Mouse (Mus musculus): ENCODE data around the gene Akr1c19. TPM values are rescaled to one million over a fixed set of nuclear protein-coding genes. Genes with fewer than 3 reads are reported as not detected.
A peak's percentile ranks its signal among the peaks of the same experiment; 100 is the strongest.
"Not testable (repeated sequence)": the region's sequence is repeated elsewhere in the genome, so short reads cannot be mapped to it uniquely, and the experiment has no call there.

Akr1c19 gene
- polyA plus RNA-seq (2015; fragmentation: Nextera tagmentation; extraction: Ambion mirVana): 13.9 and 15.0 TPM in 2 replicates

DNA sequence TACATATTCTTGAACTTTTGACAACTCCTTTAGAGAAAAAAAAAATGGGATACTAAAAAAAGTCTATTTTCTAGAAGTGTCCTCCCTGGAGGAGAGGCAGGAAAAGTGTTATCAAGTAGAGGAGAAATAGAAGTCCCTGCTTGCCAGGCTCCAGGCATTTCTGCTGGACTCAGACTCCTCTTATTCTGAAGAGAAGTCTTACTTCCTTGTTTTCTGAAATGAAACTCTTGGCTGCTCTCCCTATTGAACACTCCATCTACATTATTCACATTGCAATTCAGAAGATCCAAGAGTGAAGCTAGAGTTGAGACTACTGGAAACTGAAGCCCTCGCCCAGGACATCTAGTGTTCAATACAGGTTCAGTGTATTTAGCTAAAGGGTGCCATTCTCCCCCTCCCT, at the start of gene Akr1c19:
TSS of gene Akr1c19 (plus strand) at position 260 of the 400 bp plus-strand sequence.
- Histone ChIP-seq H3K4me3 (ENCODE audit: low read depth, low read length) (no peak within 1 kb of the TSS), H3K9me3 (ENCODE audit: low read length) (no peaks in the 10 kb centered on the region), H3K36me3 (ENCODE audit: insufficient read depth, low read length) (no peaks in the 10 kb centered on the region), H3K27ac (ENCODE audit: low read length) (no peak within 1 kb of the TSS), H3K4me2 (replicated peaks; ENCODE audit: low read depth, low read length) (no peak within 1 kb of the TSS), H3K27me3 (replicated peaks; ENCODE audit: insufficient read depth, low read length) (no peaks in the 10 kb centered on the region), H3K4me1 (ENCODE audit: insufficient read depth, low read depth, low read length) (no peaks in the 10 kb centered on the region; the same call in 1 of the 2 replicates), H3K9ac (replicated peaks; ENCODE audit: low read depth) (no peak within 1 kb of the TSS)
- TF ChIP-seq CTCF (IDR thresholded peaks at IDR 0.05) (no peak), EP300 (IDR thresholded peaks at IDR 0.05) (no peak)
- ATAC-seq: peak; percentile 58
- DNase-seq (ENCODE audit: low spot score): peak; percentile 77
- WGBS: 32% methylated on average over 1 of the region's 1 CpGs

DNA sequence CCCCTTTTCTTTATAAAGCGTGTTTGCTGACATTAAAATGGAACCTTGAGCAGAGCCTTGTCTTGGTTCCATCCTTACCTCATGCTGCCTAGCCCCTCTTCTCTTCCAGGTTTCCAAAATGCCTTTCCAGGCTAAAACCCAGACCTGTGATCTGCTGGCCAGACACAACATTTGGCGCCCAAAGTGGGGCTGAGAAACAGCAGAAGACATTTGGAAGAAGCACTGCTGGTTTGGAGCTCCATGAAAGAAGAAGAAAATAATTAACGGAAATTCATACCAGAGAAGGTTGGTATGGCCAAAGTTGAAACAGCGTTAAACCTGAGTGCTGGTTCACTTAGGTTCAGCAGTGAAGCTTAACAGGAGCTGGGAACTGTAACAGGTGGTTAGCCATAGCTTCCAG, 47.2 kb upstream of the Akr1c19 start:
- not testable (repeated sequence) for DNase-seq (ENCODE audit: low spot score); H3K9ac ChIP-seq (replicated peaks; ENCODE audit: low read depth); H3K4me3 ChIP-seq (ENCODE audit: low read depth, low read length); H3K4me2 ChIP-seq (replicated peaks; ENCODE audit: low read depth, low read length); ATAC-seq; H3K36me3 ChIP-seq (ENCODE audit: insufficient read depth, low read length); H3K9me3 ChIP-seq (ENCODE audit: low read length); H3K27ac ChIP-seq (ENCODE audit: low read length); H3K27me3 ChIP-seq (replicated peaks; ENCODE audit: insufficient read depth, low read length); H3K4me1 ChIP-seq (ENCODE audit: insufficient read depth, low read depth, low read length)
- WGBS: 90% methylated on average over 4 of the region's 4 CpGs

DNA sequence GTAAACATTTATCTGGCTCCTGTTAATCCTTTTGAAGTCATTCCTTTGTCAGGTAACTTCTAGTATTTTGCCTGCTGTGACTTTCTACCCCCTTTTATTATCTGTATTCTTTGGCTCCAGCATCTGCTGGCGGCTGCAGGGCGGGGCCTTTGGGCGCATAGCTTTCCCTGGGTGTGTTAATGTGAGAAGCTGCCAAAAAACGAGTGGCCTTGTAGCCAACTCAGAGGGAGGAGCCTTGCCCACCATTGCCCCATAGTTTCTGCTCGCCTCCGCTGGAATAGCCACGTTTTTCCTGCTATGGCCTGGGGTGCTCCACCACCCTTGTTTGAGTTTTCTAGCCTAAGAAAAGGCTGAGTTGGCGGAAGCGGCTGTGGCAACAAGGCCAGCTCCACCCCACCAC, 45.4 kb upstream of the Akr1c19 start:
- no peaks in the 10 kb centered on the region for H3K36me3 ChIP-seq (ENCODE audit: insufficient read depth, low read length)
- no peak overlapping the region for H3K27ac ChIP-seq (ENCODE audit: low read length)
- H3K4me3 ChIP-seq (ENCODE audit: low read depth, low read length): no peak overlapping the region
- no peak for TF ChIP-seq EP300 (IDR thresholded peaks at IDR 0.05)
- TF ChIP-seq CTCF (IDR thresholded peaks at IDR 0.05): no peak
- H3K27me3 ChIP-seq (replicated peaks; ENCODE audit: insufficient read depth, low read length): no peaks in the 10 kb centered on the region
- H3K9me3 ChIP-seq (ENCODE audit: low read length): no peaks in the 10 kb centered on the region
- ATAC-seq (no peak), DNase-seq (ENCODE audit: low spot score) (peak; percentile 27)
- WGBS: 60% methylated on average over 9 of the region's 9 CpGs
- H3K4me1 ChIP-seq (ENCODE audit: insufficient read depth, low read depth, low read length): no peaks in the 10 kb centered on the region
- no peak overlapping the region for H3K4me2 ChIP-seq (replicated peaks; ENCODE audit: low read depth, low read length)
- no peak overlapping the region for H3K9ac ChIP-seq (replicated peaks; ENCODE audit: low read depth)

DNA sequence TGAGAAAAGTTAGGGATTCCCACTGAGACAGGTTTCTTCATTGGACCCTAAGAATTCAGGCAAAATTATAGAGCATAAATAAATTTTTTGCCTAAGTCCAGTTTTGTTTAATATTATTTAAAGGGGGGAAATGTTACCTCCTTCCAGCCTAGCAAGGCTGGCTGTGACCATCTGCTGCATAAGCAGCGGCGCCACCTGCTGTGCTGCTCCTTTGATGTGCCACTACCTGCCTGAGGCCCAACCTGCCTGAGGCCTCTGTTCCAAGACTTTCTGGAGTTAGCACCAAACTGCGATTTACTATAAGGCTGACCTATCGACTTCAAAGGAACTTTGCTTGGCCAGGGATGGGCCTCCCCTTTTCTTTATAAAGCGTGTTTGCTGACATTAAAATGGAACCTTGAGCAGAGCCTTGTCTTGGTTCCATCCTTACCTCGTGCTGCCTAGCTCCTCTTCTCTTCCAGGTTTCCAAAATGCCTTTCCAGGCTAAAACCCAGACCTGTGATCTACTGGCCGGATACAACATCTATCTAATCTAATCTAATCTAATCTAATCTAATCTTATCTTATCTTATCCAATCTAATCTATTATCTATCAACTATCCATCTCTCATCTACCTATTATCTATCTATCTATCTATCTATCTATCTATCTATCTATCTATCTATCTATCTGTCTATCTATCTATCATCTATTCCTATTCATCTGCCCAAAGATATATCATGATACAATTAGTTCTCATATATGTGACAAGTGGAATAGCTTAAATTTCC, 41.7 kb upstream of the Akr1c19 start:
- TF ChIP-seq CTCF (IDR thresholded peaks at IDR 0.05): peak; percentile 43
- not testable (repeated sequence) for H3K9me3 ChIP-seq (ENCODE audit: low read length); H3K36me3 ChIP-seq (ENCODE audit: insufficient read depth, low read length); H3K4me2 ChIP-seq (replicated peaks; ENCODE audit: low read depth, low read length); H3K27me3 ChIP-seq (replicated peaks; ENCODE audit: insufficient read depth, low read length); DNase-seq (ENCODE audit: low spot score); H3K9ac ChIP-seq (replicated peaks; ENCODE audit: low read depth); H3K27ac ChIP-seq (ENCODE audit: low read length); ATAC-seq; H3K4me1 ChIP-seq (ENCODE audit: insufficient read depth, low read depth, low read length); H3K4me3 ChIP-seq (ENCODE audit: low read depth, low read length)
- 66% methylated on average over 7 of the region's 7 CpGs for WGBS

DNA sequence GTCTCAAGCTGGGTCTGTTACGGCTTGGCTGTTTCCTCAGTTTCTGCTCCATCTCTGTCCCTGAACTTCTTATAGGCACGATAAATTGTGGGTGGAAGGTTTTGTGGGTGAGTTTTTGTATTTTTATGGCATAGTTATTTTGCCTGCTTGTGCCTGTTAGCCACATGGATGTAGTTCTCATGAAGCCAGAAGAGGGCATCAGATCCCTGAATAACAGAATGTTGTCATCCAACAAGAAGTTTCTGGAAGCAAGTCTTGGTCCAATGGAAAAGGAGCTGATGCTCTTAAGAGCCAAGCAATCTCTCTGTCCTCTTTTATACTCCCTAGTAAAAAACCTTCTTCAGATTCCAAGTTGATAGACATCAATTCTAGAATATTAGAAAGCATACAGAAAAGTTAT, 40.3 kb upstream of the Akr1c19 start:
- WGBS: 79% methylated on average over 2 of the region's 2 CpGs
- no peak overlapping the region for H3K27ac ChIP-seq (ENCODE audit: low read length)
- no peak overlapping the region for H3K9ac ChIP-seq (replicated peaks; ENCODE audit: low read depth)
- DNase-seq (ENCODE audit: low spot score) (peak; percentile 46), ATAC-seq (no peak)
- peak; percentile 62 for TF ChIP-seq CTCF (IDR thresholded peaks at IDR 0.05)
- no peak for TF ChIP-seq EP300 (IDR thresholded peaks at IDR 0.05)
- H3K36me3 ChIP-seq (ENCODE audit: insufficient read depth, low read length): no peaks in the 10 kb centered on the region
- H3K4me2 ChIP-seq (replicated peaks; ENCODE audit: low read depth, low read length): no peak overlapping the region
- no peak overlapping the region for H3K4me3 ChIP-seq (ENCODE audit: low read depth, low read length)
- H3K4me1 ChIP-seq (ENCODE audit: insufficient read depth, low read depth, low read length): no peaks in the 10 kb centered on the region
- H3K9me3 ChIP-seq (ENCODE audit: low read length): no peaks in the 10 kb centered on the region
- no peaks in the 10 kb centered on the region for H3K27me3 ChIP-seq (replicated peaks; ENCODE audit: insufficient read depth, low read length)

DNA sequence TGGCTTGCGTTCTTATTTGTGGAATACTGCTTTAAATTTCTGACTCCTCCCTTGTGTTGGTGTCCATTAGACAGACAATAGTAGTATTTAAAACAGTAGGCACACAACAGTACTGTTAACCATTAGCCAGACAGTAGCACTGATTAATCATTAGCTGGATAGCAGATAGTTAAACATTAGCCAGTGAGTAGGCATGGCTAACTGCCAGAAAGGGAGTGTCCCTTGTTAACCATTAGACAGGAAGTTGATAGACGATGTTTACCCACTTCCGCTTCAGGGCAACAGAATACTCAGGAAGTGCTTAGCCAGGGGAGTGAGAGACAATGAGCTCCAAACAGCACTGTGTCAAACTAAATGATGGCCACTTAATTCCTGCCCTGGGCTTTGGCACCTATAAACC, 37.6 kb upstream of the Akr1c19 start, which contains the start of gene Akr1c13:
TSS of gene Akr1c13 (plus strand) at position 247 of the 400 bp plus-strand sequence.
- H3K4me3 ChIP-seq (ENCODE audit: low read depth, low read length): no peak within 1 kb of the TSS
- H3K4me1 ChIP-seq (ENCODE audit: insufficient read depth, low read depth, low read length): no peaks in the 10 kb centered on the region
- no peak within 1 kb of the TSS for H3K27ac ChIP-seq (ENCODE audit: low read length)
- DNase-seq (ENCODE audit: low spot score): peak; percentile 61
- no peak within 1 kb of the TSS for H3K9ac ChIP-seq (replicated peaks; ENCODE audit: low read depth)
- 35% methylated on average over 3 of the region's 3 CpGs for WGBS
- no peak within 1 kb of the TSS for H3K4me2 ChIP-seq (replicated peaks; ENCODE audit: low read depth, low read length)
- no peaks in the 10 kb centered on the region for H3K9me3 ChIP-seq (ENCODE audit: low read length)
- no peaks in the 10 kb centered on the region for H3K36me3 ChIP-seq (ENCODE audit: insufficient read depth, low read length)
- peak; percentile 71 for ATAC-seq
- no peak for TF ChIP-seq EP300 (IDR thresholded peaks at IDR 0.05)
- no peak for TF ChIP-seq CTCF (IDR thresholded peaks at IDR 0.05)
- H3K27me3 ChIP-seq (replicated peaks; ENCODE audit: insufficient read depth, low read length): no peaks in the 10 kb centered on the region

Measured in lung, postnatal 0 days (tissue).